Mouse (Mus musculus) CH12.LX (cell line): Measurements from ENCODE around the gene Gm16181. TPM values are rescaled to one million over a fixed set of nuclear protein-coding genes. Genes with fewer than 3 reads are reported as not detected.

Source experiments
- DNase-seq: peaks from one replicate; pipeline ENCODE4 v3.0.0-alpha.2; 2013; ENCODE audit errors: extremely low read depth
- H3K27ac ChIP-seq: 2 replicates; pipeline ENCODE4 v1.5.1; 2012; ENCODE audit warnings: low read depth, mild to moderate bottlenecking, control low read depth, moderate library complexity; ENCODE audit not compliant: insufficient read depth
- H3K27me3 ChIP-seq: replicated peaks from 2 replicates; pipeline ENCODE3; 2012; ENCODE audit warnings: inconsistent platforms
- H3K36me3 ChIP-seq, 2 experiments: replicated peaks in 1 of 2; 2 replicates each; pipeline versions ENCODE3 to v1.6.1; 2012; ENCODE audit warnings: inconsistent platforms in 1 of 2, low read length in 1 of 2, mild to moderate bottlenecking in 1 of 2, mixed read lengths in 1 of 2, moderate library complexity in 1 of 2; ENCODE audit not compliant: control insufficient read depth in 1 of 2, insufficient read depth in 1 of 2
- H3K4me1 ChIP-seq, 2 experiments: 2 replicates each; pipeline ENCODE4 v1.6.1; 2012; ENCODE audit warnings: inconsistent platforms in 1 of 2, moderate library complexity in 1 of 2; ENCODE audit not compliant: insufficient read depth in 2 of 2, control insufficient read depth in 1 of 2
- H3K4me2 ChIP-seq: 2 replicates; pipeline ENCODE4 v1.6.1; 2012; ENCODE audit warnings: low read depth, mild to moderate bottlenecking, control low read depth; ENCODE audit not compliant: poor library complexity, insufficient read depth, severe bottlenecking
- H3K4me3 ChIP-seq, 3 experiments: fragments of 150-350 bp in 1 of 3; sonication (generic) in 1 of 3; replicated peaks in 1 of 3; 2 replicates each; pipeline versions ENCODE3 to v1.5.1; 2011 to 2012; ENCODE audit warnings: low read depth in 2 of 3, low read length in 2 of 3, mild to moderate bottlenecking in 2 of 3, moderate library complexity in 2 of 3, control low read depth in 1 of 3, improper control_type of control experiment in 1 of 3, inconsistent platforms in 1 of 3, mixed read lengths in 1 of 3; ENCODE audit not compliant: poor library complexity in 1 of 3
- H3K79me2 ChIP-seq: replicated peaks from 2 replicates; pipeline ENCODE4 v1.6.1; 2012; ENCODE audit warnings: mild to moderate bottlenecking, moderate library complexity; ENCODE audit not compliant: control insufficient read depth, poor library complexity, insufficient read depth, severe bottlenecking; ENCODE audit errors: extremely low read depth
- H3K9ac ChIP-seq: 2 replicates; pipeline ENCODE4 v1.6.1; 2012; ENCODE audit warnings: low read depth, mild to moderate bottlenecking, control low read depth, moderate library complexity; ENCODE audit not compliant: insufficient read depth
- H3K9me3 ChIP-seq: replicated peaks from 2 replicates; pipeline ENCODE3; 2012; ENCODE audit warnings: low read length, inconsistent platforms, mixed read lengths
- CHD1 ChIP-seq: IDR thresholded peaks from 2 replicates; pipeline ENCODE4 v1.6.1; 2012; ENCODE audit warnings: low read depth, low read length, improper control_type of control experiment, inconsistent platforms
- CTCF ChIP-seq, 2 experiments: IDR thresholded peaks in 1 of 2; conservative IDR thresholded peaks in 1 of 2; 2 replicates each; pipeline ENCODE4 v1.5.1; 2011 to 2012; ENCODE audit warnings: low read depth in 2 of 2, low read length in 2 of 2, improper control_type of control experiment in 1 of 2, inconsistent platforms in 1 of 2, mild to moderate bottlenecking in 1 of 2, moderate library complexity in 1 of 2
- E2F4 ChIP-seq: IDR thresholded peaks from 2 replicates; pipeline ENCODE4 v1.6.1; 2011; ENCODE audit warnings: low read depth, low read length, improper control_type of control experiment; ENCODE audit not compliant: insufficient replicate concordance
- GABPA ChIP-seq: IDR thresholded peaks from 2 replicates; pipeline ENCODE4 v1.6.1; 2012; ENCODE audit warnings: low read depth, low read length, improper control_type of control experiment, inconsistent platforms; ENCODE audit not compliant: insufficient replicate concordance
- KAT2A ChIP-seq: IDR thresholded peaks from 2 replicates; pipeline ENCODE4 v1.6.1; 2012; ENCODE audit warnings: low read length, improper control_type of control experiment, inconsistent platforms; ENCODE audit not compliant: insufficient replicate concordance
- MAFK ChIP-seq: IDR thresholded peaks from 2 replicates; pipeline ENCODE4 v1.6.1; 2011; ENCODE audit warnings: low read length, improper control_type of control experiment; ENCODE audit not compliant: insufficient replicate concordance
- MAX ChIP-seq: IDR thresholded peaks from 2 replicates; pipeline ENCODE4 v1.6.1; 2011; ENCODE audit warnings: low read length, improper control_type of control experiment
- MAZ ChIP-seq: IDR thresholded peaks from 2 replicates; pipeline ENCODE4 v1.6.1; 2012; ENCODE audit warnings: low read depth, mild to moderate bottlenecking, inconsistent platforms, low read length, improper control_type of control experiment, moderate library complexity
- MEF2A ChIP-seq: IDR thresholded peaks from 2 replicates; pipeline ENCODE4 v1.6.1; 2014; ENCODE audit warnings: low read depth, mild to moderate bottlenecking, inconsistent platforms, low read length, improper control_type of control experiment, borderline replicate concordance
- NELFE ChIP-seq: IDR thresholded peaks from 2 replicates; pipeline ENCODE4 v1.6.1; 2011; ENCODE audit warnings: low read depth, low read length, improper control_type of control experiment
- NRF1 ChIP-seq: IDR thresholded peaks from 2 replicates; pipeline ENCODE4 v1.6.1; 2014; ENCODE audit warnings: low read depth, mild to moderate bottlenecking, inconsistent platforms, low read length, improper control_type of control experiment, moderate library complexity
- POLR2A ChIP-seq: IDR thresholded peaks from 2 replicates; pipeline ENCODE4 v1.6.1; 2011; ENCODE audit warnings: low read depth, mild to moderate bottlenecking, improper control_type of control experiment, low read length
- RAD21 ChIP-seq: IDR thresholded peaks from 2 replicates; pipeline ENCODE4 v1.6.1; 2011; ENCODE audit warnings: low read depth, mild to moderate bottlenecking, low read length, improper control_type of control experiment, moderate library complexity
- SIN3A ChIP-seq: IDR thresholded peaks from 2 replicates; pipeline ENCODE4 v1.6.1; 2012; ENCODE audit warnings: low read length, improper control_type of control experiment, inconsistent platforms
- SMC3 ChIP-seq: IDR thresholded peaks from 2 replicates; pipeline ENCODE4 v1.6.1; 2011; ENCODE audit warnings: low read depth, low read length, improper control_type of control experiment
- TBP ChIP-seq: conservative IDR thresholded peaks from 2 replicates; pipeline ENCODE4 v1.6.1; 2011; ENCODE audit warnings: low read depth, low read length, improper control_type of control experiment
- TCF12 ChIP-seq: IDR thresholded peaks from 2 replicates; pipeline ENCODE4 v1.6.1; 2014; ENCODE audit warnings: low read depth, mild to moderate bottlenecking, inconsistent platforms, low read length, improper control_type of control experiment
- USF1 ChIP-seq: IDR thresholded peaks from 2 replicates; pipeline ENCODE4 v1.6.1; 2014; ENCODE audit warnings: low read depth, mild to moderate bottlenecking, inconsistent platforms, low read length, improper control_type of control experiment
- ZNF384 ChIP-seq: IDR thresholded peaks from 2 replicates; pipeline ENCODE4 v1.6.1; 2012; ENCODE audit warnings: low read depth, low read length, improper control_type of control experiment, inconsistent platforms
- dilution Hi-C: fragments of 300-500 bp; cut with MboI; formaldehyde crosslinking; loops from 2 replicates; pipeline ENCODE4 v1.14.3; 2020; ENCODE audit warnings: low sequenced_read_pairs; ENCODE audit not compliant: extremely low pct_unique_long_range_greater_than_20kb, extremely low pct_ligation_motif_present
- in situ Hi-C: fragments of 300-500 bp; cut with MboI; formaldehyde crosslinking; loops from 3 replicates; pipeline ENCODE4 v1.14.3; 2019; ENCODE audit warnings: low sequenced_read_pairs, low pct_ligation_motif_present, low pct_unique_long_range_greater_than_20kb, mixed read lengths
- polyA plus RNA-seq: library from polyadenylated mRNA; unstranded; fragments of >175 nt; gene quantifications from 2 replicates; pipeline ENCODE4 v1.2.1, GENCODE M21; 2012; ENCODE audit warnings: low read depth; ENCODE audit not compliant: insufficient read length
- total RNA-seq, 2 experiments: library from RNA; depleted of rRNA; stranded (reverse); fragments of 300-350 nt in 1 of 2; fragments of >200 nt in 1 of 2; gene quantifications; 2 replicates each; pipeline ENCODE4 v1.2.3; 2012 to 2014

Gm16181 gene
- total and polyA plus RNA-seq, 3 experiments, result not detected

DNA sequence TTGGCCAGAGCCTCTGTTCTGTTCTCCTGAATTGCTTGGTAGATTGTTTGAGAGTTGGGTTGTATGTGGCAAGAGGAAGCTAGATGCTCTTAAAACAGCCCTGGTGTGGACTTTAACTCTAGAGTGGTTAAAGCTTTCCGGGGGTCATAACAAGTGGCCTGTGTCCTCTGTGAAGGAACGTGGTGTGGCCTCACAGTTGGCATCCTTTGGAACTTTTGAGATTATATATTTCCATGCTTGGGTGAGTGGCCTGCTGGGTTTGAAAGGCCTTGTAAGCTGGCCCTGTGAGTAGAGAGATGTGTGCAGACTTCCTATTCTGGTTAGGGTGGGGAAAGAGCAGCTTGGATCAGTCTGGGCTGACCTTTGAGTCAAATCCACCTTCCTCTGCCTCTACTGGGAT lies 24.4 kb downstream of the Gm16181 start:
- Histone ChIP-seq H3K9me3 (no peaks in the 10 kb centered on the region), H3K79me2 (peaks cover 59% of the 10 kb centered on the region), H3K36me3 (peaks cover 61 to 72% of the 10 kb centered on the region in 2 experiments), H3K4me1 (peaks cover 6 to 41% of the 10 kb centered on the region in 2 experiments), H3K4me3 (peak overlapping the region in 1 of 3 experiments; percentile 92), H3K4me2 (peak overlapping the region; percentile 76), H3K9ac (peak overlapping the region; percentile 99; the same call in 1 of the 2 replicates), H3K27ac (no peak overlapping the region), H3K27me3 (peaks cover 14% of the 10 kb centered on the region)
- DNase-seq, result no peak
- TF ChIP-seq MAFK (no peak), ZNF384 (no peak), RAD21 (no peak), GABPA (no peak), MAX (no peak), MEF2A (no peak), KAT2A (no peak), MAZ (no peak), USF1 (no peak)
- dilution Hi-C loops (no loop called here), in situ Hi-C loops (no loop called here)

DNA sequence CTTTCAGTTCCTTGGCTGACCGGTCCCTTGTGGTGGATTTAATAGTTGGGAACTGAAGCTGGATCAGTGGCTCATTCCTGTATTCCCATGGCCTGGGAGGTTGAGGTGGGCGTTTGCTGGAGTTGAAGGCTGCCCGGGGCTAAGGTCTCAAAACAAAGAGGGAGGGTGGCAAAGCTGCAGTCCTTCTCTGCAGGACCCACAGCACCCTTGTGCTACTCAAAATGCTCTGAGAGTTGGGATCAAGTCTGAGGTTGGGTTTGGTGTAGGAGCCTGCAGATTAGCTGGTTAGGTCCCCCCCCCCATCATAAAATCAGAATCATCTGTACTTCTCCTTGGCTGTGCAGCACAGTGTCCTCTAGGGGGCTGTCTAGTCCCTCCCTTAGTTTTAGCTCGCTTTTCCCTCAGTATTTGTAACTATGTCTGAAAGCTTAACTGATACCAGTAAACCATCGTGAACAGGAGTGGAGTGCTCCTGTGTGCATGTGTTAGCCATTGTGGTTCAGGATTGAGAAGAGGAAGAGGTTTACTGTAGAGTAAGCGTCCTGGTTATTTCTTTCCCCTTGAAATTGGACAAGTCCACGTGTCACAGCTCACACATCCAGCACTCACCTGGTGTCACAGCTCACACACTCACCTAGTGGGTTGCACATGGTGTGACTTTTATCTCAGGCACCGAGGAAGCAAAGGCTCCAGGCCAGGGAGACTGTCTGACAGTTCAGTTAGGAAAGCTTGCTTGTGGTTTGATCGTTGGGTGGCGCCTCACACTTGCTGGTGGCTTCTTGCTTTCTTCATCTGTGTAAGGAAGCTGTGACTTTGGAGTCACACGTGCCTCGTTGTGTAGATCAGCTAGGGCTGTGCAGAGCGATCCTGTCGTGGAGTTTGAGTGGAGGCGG lies 25.3 kb downstream of the Gm16181 start:
- H3K27ac ChIP-seq, result no peak overlapping the region
- H3K4me3 ChIP-seq, result no peak overlapping the region
- peaks cover 3 to 32% of the 10 kb centered on the region in 2 experiments for H3K4me1 ChIP-seq
- peaks cover 59% of the 10 kb centered on the region for H3K79me2 ChIP-seq
- no peak overlapping the region for H3K9ac ChIP-seq
- peaks cover 14% of the 10 kb centered on the region for H3K27me3 ChIP-seq
- H3K4me2 ChIP-seq, result no peak overlapping the region
- H3K36me3 ChIP-seq, result peaks cover 69 to 82% of the 10 kb centered on the region in 2 experiments
- in situ Hi-C loops (no loop called here), dilution Hi-C loops (no loop called here)
- no peak for DNase-seq
- TF ChIP-seq CTCF (conservative IDR thresholded peaks at IDR 0.05 in 1 of 2, IDR thresholded peaks at IDR 0.05 in 1 of 2; ENCODE audit: low read depth in 2 of 2, low read length in 2 of 2) (peak; percentile 40 to 62; a peak in 2 of 4 replicates), NRF1 (peak; percentile 7; the same call in 1 of the 2 replicates), E2F4 (no peak), TCF12 (no peak), TBP (no peak), SMC3 (peak; percentile 24; the same call in 1 of the 2 replicates), SIN3A (0 out of 2 replicates have a peak, but pooled peaks have one; percentile 22), NELFE (no peak), RAD21 (no peak), MEF2A (no peak), POLR2A (0 out of 2 replicates have a peak, but pooled peaks have one; percentile 23), CHD1 (no peak)
- H3K9me3 ChIP-seq, result no peaks in the 10 kb centered on the region
